Mouse (Mus musculus) c-Kit-negative CD71-positive TER-119-positive erythroid progenitor cells, embryonic 14.5 days (primary cell): Measurements from ENCODE around the gene St3gal2.
"Not testable (repeated sequence)": the region's sequence is repeated elsewhere in the genome, so short reads cannot be mapped to it uniquely, and the experiment has no call there.

Experiments used
- DNase-seq: peaks from one replicate; pipeline ENCODE4 v3.0.0-alpha.2; 2013; ENCODE audit warnings: low read depth, low spot score

Gene St3gal2

GRCm38 (mm10) chr8:110919341-110920031 is at the start of gene St3gal2:
Gene St3gal2 (plus strand): TSS chr8:110919922.
- DNase-seq = peak; percentile 60

GRCm38 (mm10) chr8:110870501-110870900 is 49.2 kb upstream of the St3gal2 start:
- no peak for DNase-seq

GRCm38 (mm10) chr8:110877862-110878261 is 41.9 kb upstream of the St3gal2 start:
- no peak for DNase-seq

- no peak for DNase-seq
Observed at GRCm38 (mm10) chr8:110881741-110882310, 37.9 kb upstream of the St3gal2 start.

GRCm38 (mm10) chr8:110883824-110884223 is 35.9 kb upstream of the St3gal2 start:
- no peak for DNase-seq

- DNase-seq = no peak
Observed at GRCm38 (mm10) chr8:110886634-110887033, 33.1 kb upstream of the St3gal2 start.

GRCm38 (mm10) chr8:110887551-110887950 is 32.2 kb upstream of the St3gal2 start:
- DNase-seq = no peak

GRCm38 (mm10) chr8:110888441-110888840 is 31.3 kb upstream of the St3gal2 start:
- DNase-seq = no peak

GRCm38 (mm10) chr8:110888860-110889259 is 30.9 kb upstream of the St3gal2 start:
- DNase-seq = no peak

- no peak for DNase-seq
Observed at GRCm38 (mm10) chr8:110889904-110890470, 29.7 kb upstream of the St3gal2 start.

GRCm38 (mm10) chr8:110892040-110892439 is 27.7 kb upstream of the St3gal2 start:
- DNase-seq = no peak

GRCm38 (mm10) chr8:110892913-110893312 is 26.8 kb upstream of the St3gal2 start:
- DNase-seq = no peak

GRCm38 (mm10) chr8:110894851-110895250 is 24.9 kb upstream of the St3gal2 start:
- DNase-seq = no peak

- no peak for DNase-seq
Observed at GRCm38 (mm10) chr8:110895254-110895653, 24.5 kb upstream of the St3gal2 start.

- DNase-seq = no peak
Observed at GRCm38 (mm10) chr8:110895812-110896211, 23.9 kb upstream of the St3gal2 start.

GRCm38 (mm10) chr8:110897495-110897894 is 22.2 kb upstream of the St3gal2 start:
- no peak for DNase-seq

GRCm38 (mm10) chr8:110901056-110901455 is 18.7 kb upstream of the St3gal2 start:
- DNase-seq = no peak

- DNase-seq = peak; percentile 62
Observed at GRCm38 (mm10) chr8:110901839-110902578, 17.7 kb upstream of the St3gal2 start, which contains the start of gene Fuk. Gene Fuk (minus strand): TSS chr8:110902488.

- no peak for DNase-seq
Observed at GRCm38 (mm10) chr8:110902579-110902965, 17.1 kb upstream of the St3gal2 start.

GRCm38 (mm10) chr8:110905404-110905803 is 14.3 kb upstream of the St3gal2 start:
- no peak for DNase-seq

GRCm38 (mm10) chr8:110906682-110907081 is 13.0 kb upstream of the St3gal2 start:
- no peak for DNase-seq

GRCm38 (mm10) chr8:110909850-110910249 is 9.9 kb upstream of the St3gal2 start:
- DNase-seq = not testable (repeated sequence)
